ENCODE assay signal across 24 mouse cellular contexts in genomic region chr17:32415417-32416020, GRCm38 (mm10). TPM values are rescaled to one million over a fixed set of nuclear protein-coding genes. Genes with fewer than 3 reads are reported as not detected.
DNase-seq lines count a peak whose midpoint lies in the region; ATAC-seq and TF ChIP-seq lines count a peak whose summit lies in the region.
"Had no signal": no experiment of that assay in that cellular context is flagged by ENCODE, and none has a peak within 500 bp of the region (broad histone marks: within the 10 kb centered on the region; RNA-seq: fewer than 3 reads in every experiment).

No protein-coding gene starts in this region.

- 25% methylated on average over 24 of the region's 24 CpGs for WGBS in heart, embryonic 13.5 days
- WGBS in liver, embryonic 11.5 days = 46% methylated on average over 24 of the region's 24 CpGs
- WGBS in forebrain, embryonic 16.5 days = 54% methylated on average over 24 of the region's 24 CpGs

- peaks cover 45% of the 10 kb centered on the region for H3K27me3 ChIP-seq in heart, embryonic 13.5 days (replicated peaks)
- H3K27me3 ChIP-seq in testis, adult 2 months (ENCODE audit: control insufficient read depth, insufficient read depth, low read length) = no peaks in the 10 kb centered on the region
- peaks cover 9% of the 10 kb centered on the region for H3K27me3 ChIP-seq in liver, embryonic 11.5 days (replicated peaks; ENCODE audit: control insufficient read depth, insufficient read depth, low read length)
- H3K27me3 ChIP-seq in forebrain, embryonic 16.5 days (replicated peaks; ENCODE audit: control insufficient read depth, insufficient read depth, low read length) = 0 out of 2 replicates have a peak, but pooled peaks cover 3% of the 10 kb centered on the region

- peak overlapping the region; percentile 56 for H3K4me2 ChIP-seq in heart, embryonic 13.5 days
- H3K4me2 ChIP-seq in liver, embryonic 11.5 days = peak overlapping the region; percentile 18; the same call in 1 of the 2 replicates
- no peak overlapping the region for H3K4me2 ChIP-seq in forebrain, embryonic 16.5 days (ENCODE audit: low read length)
- H3K4me2 ChIP-seq: embryonic facial prominence, embryonic 15.5 days; hindbrain, embryonic 15.5 days; limb, embryonic 12.5 days had no signal

- H3K9me3 ChIP-seq in heart, embryonic 13.5 days = no peaks in the 10 kb centered on the region
- no peaks in the 10 kb centered on the region for H3K9me3 ChIP-seq in liver, embryonic 11.5 days (ENCODE audit: control insufficient read depth, low read length)
- no peaks in the 10 kb centered on the region for H3K9me3 ChIP-seq in forebrain, embryonic 16.5 days (ENCODE audit: control insufficient read depth, low read length)
- H3K9me3 ChIP-seq: embryonic facial prominence, embryonic 15.5 days; G1E; hindbrain, embryonic 15.5 days; limb, embryonic 12.5 days had no signal

- H3K4me3 ChIP-seq in heart, embryonic 13.5 days = peak overlapping the region; percentile 33
- H3K4me3 ChIP-seq in testis, adult 2 months (ENCODE audit: control insufficient read depth, low read depth, low read length) = peak overlapping the region; percentile 25; the same call in 1 of the 2 replicates
- H3K4me3 ChIP-seq in liver, embryonic 11.5 days (ENCODE audit: low read depth, low read length) = no peak overlapping the region
- H3K4me3 ChIP-seq in forebrain, embryonic 16.5 days (replicated peaks; ENCODE audit: low read length) = no peak overlapping the region
- H3K4me3 ChIP-seq: embryonic facial prominence, embryonic 15.5 days; hindbrain, embryonic 15.5 days; limb, embryonic 12.5 days had no signal

- no peak for ATAC-seq in heart, embryonic 13.5 days (ENCODE audit: extremely low read depth, insufficient number of reproducible peaks, low FRiP score, low TSS enrichment)
- ATAC-seq in liver, embryonic 11.5 days (replicated peaks; ENCODE audit: low FRiP score) = no peak
- no peak for ATAC-seq in forebrain, embryonic 16.5 days
- no peak for ATAC-seq in megakaryocyte, adult 5-6 weeks (ENCODE audit: poor library complexity, severe bottlenecking)
- ATAC-seq: intestine, embryonic 16.5 days had no signal

- no peaks in the 10 kb centered on the region for H3K36me3 ChIP-seq in heart, embryonic 13.5 days
- H3K36me3 ChIP-seq in testis, adult 2 months (ENCODE audit: control insufficient read depth, insufficient read depth, low read length) = no peaks in the 10 kb centered on the region
- no peaks in the 10 kb centered on the region for H3K36me3 ChIP-seq in liver, embryonic 11.5 days (ENCODE audit: control insufficient read depth, insufficient read depth, low read length)
- H3K36me3 ChIP-seq in forebrain, embryonic 16.5 days (ENCODE audit: control insufficient read depth, insufficient read depth) = no peaks in the 10 kb centered on the region
- H3K36me3 ChIP-seq: embryonic facial prominence, embryonic 15.5 days; G1E; hindbrain, embryonic 15.5 days; limb, embryonic 12.5 days had no signal

- no peak overlapping the region for H3K27ac ChIP-seq in heart, embryonic 13.5 days (replicated peaks)
- no peak overlapping the region for H3K27ac ChIP-seq in testis, adult 2 months (ENCODE audit: control insufficient read depth, insufficient read depth, low read depth, low read length)
- no peak overlapping the region for H3K27ac ChIP-seq in liver, embryonic 11.5 days (ENCODE audit: low read depth, low read length)
- H3K27ac ChIP-seq in forebrain, embryonic 16.5 days (ENCODE audit: low read length) = no peak overlapping the region
- H3K27ac ChIP-seq: embryonic facial prominence, embryonic 15.5 days; hindbrain, embryonic 15.5 days; limb, embryonic 12.5 days; stomach, postnatal 0 days had no signal

- TF ChIP-seq POLR2A in testis, adult 2 months (IDR thresholded peaks at IDR 0.05; ENCODE audit: control insufficient read depth, low read depth, low read length) = no peak

- DNase-seq in heart, adult 18-20 months = no peak
- no peak for DNase-seq in testis, postnatal 10 days (ENCODE audit: low spot score)
- no peak for DNase-seq in liver, embryonic 11.5 days (ENCODE audit: low spot score)
- DNase-seq: adrenal gland, postnatal 25 days; cerebellum, adult 11 months; cerebellum, postnatal 10 days; lung, adult 2 months; lung, postnatal 36 days; thymus, postnatal 14 days had no signal

- no peak for TF ChIP-seq CTCF in testis, adult 2 months (IDR thresholded peaks at IDR 0.05; ENCODE audit: control insufficient read depth, insufficient read depth, insufficient replicate concordance, low read depth, low read length)

- H3K4me1 ChIP-seq in heart, embryonic 13.5 days = no peaks in the 10 kb centered on the region
- peaks cover 3% of the 10 kb centered on the region; the same call in 1 of the 2 replicates for H3K4me1 ChIP-seq in testis, adult 2 months (ENCODE audit: control insufficient read depth, insufficient read depth, low read length)
- no peaks in the 10 kb centered on the region for H3K4me1 ChIP-seq in liver, embryonic 11.5 days (replicated peaks; ENCODE audit: control insufficient read depth, insufficient read depth, low read length)
- no peaks in the 10 kb centered on the region for H3K4me1 ChIP-seq in forebrain, embryonic 16.5 days (replicated peaks; ENCODE audit: control insufficient read depth, insufficient read depth, low read length)
- H3K4me1 ChIP-seq: embryonic facial prominence, embryonic 15.5 days; hindbrain, embryonic 15.5 days; limb, embryonic 12.5 days had no signal

- H3K9ac ChIP-seq in heart, embryonic 13.5 days = no peak overlapping the region
- H3K9ac ChIP-seq in liver, embryonic 11.5 days (ENCODE audit: low read depth, low read length) = no peak overlapping the region
- no peak overlapping the region for H3K9ac ChIP-seq in forebrain, embryonic 16.5 days (replicated peaks; ENCODE audit: low read depth, low read length)
- H3K9ac ChIP-seq: embryonic facial prominence, embryonic 15.5 days; hindbrain, embryonic 15.5 days; limb, embryonic 12.5 days had no signal

RNA-seq across cellular contexts. Expression of gene Pglyrp2, which starts 8.4 kb away (rescaled TPM):
- 0.09 and 0.16 TPM in 2 replicates for polyA plus RNA-seq in heart, embryonic 13.5 days (2015; fragmentation: Nextera tagmentation; extraction: Ambion mirVana)
- 1 to 10 TPM in 1 of 2 experiments, not detected in 1; 1.1 TPM for total RNA-seq in heart, adult 18-20 months (2021)
- polyA plus RNA-seq in testis, adult 2 months (2012; rRNA removed) = 2.0 and 2.4 TPM in 2 replicates
- polyA plus RNA-seq in liver, embryonic 11.5 days (2014; fragmentation: Nextera tagmentation; extraction: Ambion mirVana) = 1.8 and 2.2 TPM in 2 replicates
- not detected in 2 replicates for polyA plus RNA-seq in forebrain, embryonic 16.5 days (2015; fragmentation: Nextera tagmentation; extraction: Ambion mirVana)
- 1.7 and 2.0 TPM in 2 replicates for total RNA-seq in megakaryocyte, adult 5-6 weeks (2015)
- total RNA-seq in megakaryocyte, adult 5-6 weeks (2017) = 1.4 and 2.2 TPM in 2 replicates
- total RNA-seq: gastrocnemius, adult 8-10 months; layer of hippocampus, postnatal 10 days; midbrain, postnatal 0 days had no signal
- polyA plus RNA-seq: C2C12; hindbrain, embryonic 15.5 days; limb, embryonic 12.5 days; midbrain, postnatal 0 days; neural tube, embryonic 11.5 days had no signal

RNA-seq across cellular contexts. Expression of gene Rasal3, which starts 12.1 kb away (rescaled TPM):
- 0.49 and 1.1 TPM in 2 replicates for polyA plus RNA-seq in heart, embryonic 13.5 days (2015; fragmentation: Nextera tagmentation; extraction: Ambion mirVana)
- 1 to 10 TPM in 1 of 2 experiments, under 1 TPM in 1; 0.97 to 4.4 TPM for total RNA-seq in heart, adult 18-20 months (2021)
- 3.7 and 5.3 TPM in 2 replicates for polyA plus RNA-seq in testis, adult 2 months (2012; rRNA removed)
- polyA plus RNA-seq in liver, embryonic 11.5 days (2014; fragmentation: Nextera tagmentation; extraction: Ambion mirVana) = 7.5 and 8.7 TPM in 2 replicates
- 0.57 and 0.73 TPM in 2 replicates for polyA plus RNA-seq in forebrain, embryonic 16.5 days (2015; fragmentation: Nextera tagmentation; extraction: Ambion mirVana)
- 52.9 and 54.4 TPM in 2 replicates for total RNA-seq in megakaryocyte, adult 5-6 weeks (2015)
- total RNA-seq in megakaryocyte, adult 5-6 weeks (2017) = 19.5 and 25.7 TPM in 2 replicates
- total RNA-seq: gastrocnemius, adult 8-10 months had no signal
- polyA plus RNA-seq: C2C12 had no signal

RNA-seq across cellular contexts. Expression of gene Wiz, which starts 26.3 kb away (rescaled TPM):
- 10.9 and 12.4 TPM in 2 replicates for polyA plus RNA-seq in heart, embryonic 13.5 days (2015; fragmentation: Nextera tagmentation; extraction: Ambion mirVana)
- total RNA-seq in heart, adult 18-20 months (2021) = 10 to 100 TPM; 15.0 to 19.0 TPM
- polyA plus RNA-seq in testis, adult 2 months (2012; rRNA removed) = 25.2 and 26.3 TPM in 2 replicates
- 25.7 and 26.4 TPM in 2 replicates for polyA plus RNA-seq in liver, embryonic 11.5 days (2014; fragmentation: Nextera tagmentation; extraction: Ambion mirVana)
- 35.7 and 39.1 TPM in 2 replicates for polyA plus RNA-seq in forebrain, embryonic 16.5 days (2015; fragmentation: Nextera tagmentation; extraction: Ambion mirVana)
- total RNA-seq in megakaryocyte, adult 5-6 weeks (2015) = 17.2 and 23.0 TPM in 2 replicates
- total RNA-seq in megakaryocyte, adult 5-6 weeks (2017) = 4.9 and 5.9 TPM in 2 replicates

RNA-seq across cellular contexts. Expression of gene Cyp4f39, which starts 37.0 kb away (rescaled TPM):
- 0.15 and 0.38 TPM in 2 replicates for polyA plus RNA-seq in heart, embryonic 13.5 days (2015; fragmentation: Nextera tagmentation; extraction: Ambion mirVana)
- not detected for total RNA-seq in heart, adult 18-20 months (2021)
- polyA plus RNA-seq in testis, adult 2 months (2012; rRNA removed) = 67.7 and 68.8 TPM in 2 replicates
- polyA plus RNA-seq in liver, embryonic 11.5 days (2014; fragmentation: Nextera tagmentation; extraction: Ambion mirVana) = 0.15 and 0.27 TPM in 2 replicates
- 0.28 and 0.40 TPM in 2 replicates for polyA plus RNA-seq in forebrain, embryonic 16.5 days (2015; fragmentation: Nextera tagmentation; extraction: Ambion mirVana)
- not detected in 2 replicates for total RNA-seq in megakaryocyte, adult 5-6 weeks (2015)
- total RNA-seq in megakaryocyte, adult 5-6 weeks (2017) = not detected in 2 replicates
- total RNA-seq: adrenal gland, postnatal 25 days; layer of hippocampus, postnatal 10 days had no signal
- polyA plus RNA-seq: G1E; limb, embryonic 12.5 days had no signal

Comparison
In these comparisons a context has a peak if more than half of its experiments do, and no peak if none do; other contexts are left out.
1. H3K4me3 ChIP-seq: peak in heart, embryonic 13.5 days (single experiment) and testis, adult 2 months (single experiment); none in liver, embryonic 11.5 days (single experiment) and forebrain, embryonic 16.5 days (single experiment).